Mouse (Mus musculus): ENCODE results near the gene St13. TPM values are rescaled to one million over a fixed set of nuclear protein-coding genes. Genes with fewer than 3 reads are reported as not detected.

St13 gene
- polyA plus RNA-seq, 1 experiment from 2014 or later = 87.1 TPM

- Histone ChIP-seq H3K9me3 (ENCODE audit: low read length) (no peaks in the 10 kb centered on the region), H3K4me3 (ENCODE audit: low read depth, low read length) (no peak overlapping the region), H3K4me2 (replicated peaks; ENCODE audit: low read depth, low read length) (no peak overlapping the region), H3K27ac (ENCODE audit: low read length) (no peak overlapping the region), H3K4me1 (ENCODE audit: insufficient read depth, low read depth, low read length) (peaks cover 14% of the 10 kb centered on the region; the same call in 1 of the 2 replicates), H3K9ac (replicated peaks; ENCODE audit: low read depth) (no peak overlapping the region), H3K36me3 (ENCODE audit: insufficient read depth, low read length) (peaks cover 10% of the 10 kb centered on the region; the same call in 1 of the 2 replicates), H3K27me3 (replicated peaks; ENCODE audit: insufficient read depth, low read length) (no peaks in the 10 kb centered on the region)
- TF ChIP-seq EP300 (IDR thresholded peaks at IDR 0.05) (no peak), CTCF (IDR thresholded peaks at IDR 0.05) (no peak)
- WGBS = 93% methylated on average over 7 of the region's 7 CpGs
- ATAC-seq (no peak), DNase-seq (ENCODE audit: low spot score) (no peak)
Measured at GRCm38 (mm10) chr15:81327501-81327900, 72.4 kb downstream of the St13 start.

- peaks cover 25% of the 10 kb centered on the region; the same call in 1 of the 2 replicates for H3K36me3 ChIP-seq (ENCODE audit: insufficient read depth, low read length)
- 76% methylated on average over 4 of the region's 4 CpGs for WGBS
Measured at GRCm38 (mm10) chr15:81324979-81325378, 74.9 kb downstream of the St13 start.

GRCm38 (mm10) chr15:81320137-81320536 lies 79.7 kb downstream of the St13 start:
- Histone ChIP-seq H3K9me3 (ENCODE audit: low read length) (no peaks in the 10 kb centered on the region), H3K4me3 (ENCODE audit: low read depth, low read length) (no peak overlapping the region), H3K9ac (replicated peaks; ENCODE audit: low read depth) (no peak overlapping the region), H3K4me1 (ENCODE audit: insufficient read depth, low read depth, low read length) (no peaks in the 10 kb centered on the region), H3K27me3 (replicated peaks; ENCODE audit: insufficient read depth, low read length) (no peaks in the 10 kb centered on the region), H3K4me2 (replicated peaks; ENCODE audit: low read depth, low read length) (no peak overlapping the region), H3K27ac (ENCODE audit: low read length) (no peak overlapping the region), H3K36me3 (ENCODE audit: insufficient read depth, low read length) (peaks cover 22% of the 10 kb centered on the region)
- DNase-seq (ENCODE audit: low spot score) (no peak), ATAC-seq (no peak)
- no peak for TF ChIP-seq EP300 (IDR thresholded peaks at IDR 0.05)
- 88% methylated on average over 3 of the region's 3 CpGs for WGBS

More at GRCm38 (mm10) chr15:81324979-81325378, 74.9 kb downstream of the St13 start:
- peaks cover 5% of the 10 kb centered on the region; the same call in 1 of the 2 replicates for H3K4me1 ChIP-seq (ENCODE audit: insufficient read depth, low read depth, low read length)
- ATAC-seq (no peak), DNase-seq (ENCODE audit: low spot score) (peak; percentile 52)
- H3K4me3 ChIP-seq (ENCODE audit: low read depth, low read length) = no peak overlapping the region
- no peak overlapping the region for H3K27ac ChIP-seq (ENCODE audit: low read length)
- TF ChIP-seq EP300 (IDR thresholded peaks at IDR 0.05) = no peak
- TF ChIP-seq CTCF (IDR thresholded peaks at IDR 0.05) = no peak
- no peaks in the 10 kb centered on the region for H3K27me3 ChIP-seq (replicated peaks; ENCODE audit: insufficient read depth, low read length)
- H3K9me3 ChIP-seq (ENCODE audit: low read length) = no peaks in the 10 kb centered on the region
- H3K9ac ChIP-seq (replicated peaks; ENCODE audit: low read depth) = no peak overlapping the region
- no peak overlapping the region for H3K4me2 ChIP-seq (replicated peaks; ENCODE audit: low read depth, low read length)

- Histone ChIP-seq H3K9ac (replicated peaks; ENCODE audit: low read depth) (no peak overlapping the region), H3K36me3 (ENCODE audit: insufficient read depth, low read length) (peaks cover 22% of the 10 kb centered on the region), H3K27me3 (replicated peaks; ENCODE audit: insufficient read depth, low read length) (no peaks in the 10 kb centered on the region), H3K4me3 (ENCODE audit: low read depth, low read length) (no peak overlapping the region), H3K4me2 (replicated peaks; ENCODE audit: low read depth, low read length) (no peak overlapping the region), H3K27ac (ENCODE audit: low read length) (no peak overlapping the region), H3K9me3 (ENCODE audit: low read length) (no peaks in the 10 kb centered on the region), H3K4me1 (ENCODE audit: insufficient read depth, low read depth, low read length) (no peaks in the 10 kb centered on the region)
- ATAC-seq (no peak), DNase-seq (ENCODE audit: low spot score) (no peak)
- TF ChIP-seq CTCF (IDR thresholded peaks at IDR 0.05) = no peak
- TF ChIP-seq EP300 (IDR thresholded peaks at IDR 0.05) = no peak
- 92% methylated on average over 9 of the region's 9 CpGs for WGBS
Measured at GRCm38 (mm10) chr15:81319462-81319861, 80.4 kb downstream of the St13 start.

- Histone ChIP-seq H3K9ac (replicated peaks; ENCODE audit: low read depth) (no peak overlapping the region), H3K9me3 (ENCODE audit: low read length) (no peaks in the 10 kb centered on the region), H3K4me2 (replicated peaks; ENCODE audit: low read depth, low read length) (no peak overlapping the region), H3K4me3 (ENCODE audit: low read depth, low read length) (no peak overlapping the region), H3K4me1 (ENCODE audit: insufficient read depth, low read depth, low read length) (no peaks in the 10 kb centered on the region), H3K27ac (ENCODE audit: low read length) (no peak overlapping the region), H3K36me3 (ENCODE audit: insufficient read depth, low read length) (no peaks in the 10 kb centered on the region; the same call in 1 of the 2 replicates), H3K27me3 (replicated peaks; ENCODE audit: insufficient read depth, low read length) (no peaks in the 10 kb centered on the region)
- DNase-seq (ENCODE audit: low spot score) (no peak), ATAC-seq (no peak)
- TF ChIP-seq EP300 (IDR thresholded peaks at IDR 0.05) (no peak), CTCF (IDR thresholded peaks at IDR 0.05) (no peak)
- WGBS = 78% methylated on average over 3 of the region's 3 CpGs
Measured at GRCm38 (mm10) chr15:81313928-81314327, 85.9 kb downstream of the St13 start.

Other genes starting within 250 kb of the St13 start
- 13.5 and 13.9 TPM in 2 replicates for gene Mrtfa, start 209.3 kb downstream of the St13 start, polyA plus RNA-seq (2015; fragmentation: Nextera tagmentation; extraction: Ambion mirVana)
- 1.6 and 3.3 TPM in 2 replicates for gene Mchr1, start 164.6 kb downstream of the St13 start, polyA plus RNA-seq (2015; fragmentation: Nextera tagmentation; extraction: Ambion mirVana)
- gene Slc25a17, start 39.3 kb downstream of the St13 start, polyA plus RNA-seq (2015; fragmentation: Nextera tagmentation; extraction: Ambion mirVana) = 96.7 and 97.3 TPM in 2 replicates
- gene Xpnpep3, start 61 bp upstream of the St13 start, polyA plus RNA-seq (2015; fragmentation: Nextera tagmentation; extraction: Ambion mirVana) = 4.8 and 6.3 TPM in 2 replicates
- gene Dnajb7, start 8.2 kb upstream of the St13 start, polyA plus RNA-seq (2015; fragmentation: Nextera tagmentation; extraction: Ambion mirVana) = 0.53 and 0.81 TPM in 2 replicates
- gene Rbx1, start 66.2 kb upstream of the St13 start, polyA plus RNA-seq (2015; fragmentation: Nextera tagmentation; extraction: Ambion mirVana) = 419 and 465 TPM in 2 replicates
- 8.5 and 10.6 TPM in 2 replicates for gene Ep300, start 185.3 kb upstream of the St13 start, polyA plus RNA-seq (2015; fragmentation: Nextera tagmentation; extraction: Ambion mirVana)

All from lung, postnatal 0 days (tissue).